Mouse (Mus musculus): ENCODE measurements around the gene Gtpbp8.

DNA sequence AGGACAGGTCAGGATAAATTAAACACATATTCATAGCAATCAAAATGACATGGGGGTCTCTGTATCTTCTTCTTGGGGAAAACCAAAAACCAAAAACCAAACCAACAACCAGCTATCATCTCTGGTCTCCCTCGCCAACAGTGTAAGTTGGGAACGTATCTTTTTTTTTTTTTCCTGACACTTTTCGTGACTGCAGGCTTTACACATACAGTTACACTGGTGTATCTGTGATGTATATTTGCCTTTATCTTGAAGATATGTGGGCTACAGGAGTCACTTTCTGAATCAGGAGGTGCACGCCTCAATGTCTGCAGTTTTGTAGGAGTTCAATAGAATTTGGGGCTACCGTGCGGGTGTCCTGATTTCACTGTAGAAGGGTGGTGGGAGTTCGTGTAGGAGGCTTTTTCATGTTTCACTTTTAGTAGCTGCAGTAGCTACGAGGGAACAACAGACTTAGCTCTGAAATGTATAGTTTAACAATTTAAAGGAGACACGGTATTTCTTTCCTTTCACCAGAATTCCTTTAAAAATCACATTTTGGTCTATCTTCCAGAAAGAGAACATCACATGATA lies 20.2 kb upstream of the Gtpbp8 start:
- TF ChIP-seq CTCF (IDR thresholded peaks at IDR 0.05; ENCODE audit: low read depth) (no peak), EP300 (IDR thresholded peaks at IDR 0.05; ENCODE audit: low read depth) (no peak)
